Mouse (Mus musculus) midbrain, embryonic 13.5 days (tissue): ENCODE measurements around the gene Obscn. TPM values are rescaled to one million over a fixed set of nuclear protein-coding genes. Genes with fewer than 3 reads are reported as not detected.

ENCODE experiments used
- ATAC-seq: fragments of 200-750 bp; cut with Nextera tagmentation; 2 replicates; pipeline ENCODE4 v1.8.0; 2017; ENCODE audit warnings: mild to moderate bottlenecking, moderate TSS enrichment, moderate library complexity
- H3K27ac ChIP-seq: fragments of 300-500 bp; sonication (generic); 2 replicates; pipeline ENCODE4 v1.5.1; 2015; ENCODE audit warnings: inconsistent platforms, mild to moderate bottlenecking, moderate library complexity
- H3K27me3 ChIP-seq: fragments of 300-500 bp; sonication (generic); 2 replicates; pipeline ENCODE4 v1.6.1; 2015; ENCODE audit warnings: mild to moderate bottlenecking, inconsistent platforms
- H3K36me3 ChIP-seq: fragments of 300-500 bp; sonication (generic); 2 replicates; pipeline ENCODE4 v1.6.1; 2015; ENCODE audit warnings: mild to moderate bottlenecking, inconsistent platforms
- H3K4me1 ChIP-seq: fragments of 300-500 bp; sonication (generic); replicated peaks from 2 replicates; pipeline ENCODE4 v1.6.1; 2015; ENCODE audit warnings: inconsistent platforms
- H3K4me2 ChIP-seq: fragments of 300-500 bp; sonication (generic); replicated peaks from 2 replicates; pipeline ENCODE4 v1.6.1; 2015; ENCODE audit warnings: moderate library complexity, mild to moderate bottlenecking, inconsistent platforms
- H3K4me3 ChIP-seq: fragments of 300-500 bp; sonication (generic); replicated peaks from 2 replicates; pipeline ENCODE4 v1.5.1; 2015; ENCODE audit warnings: mild to moderate bottlenecking, inconsistent platforms
- H3K9ac ChIP-seq: fragments of 300-500 bp; sonication (generic); replicated peaks from 2 replicates; pipeline ENCODE4 v1.6.1; 2015; ENCODE audit warnings: mild to moderate bottlenecking, inconsistent platforms
- H3K9me3 ChIP-seq: fragments of 300-500 bp; sonication (generic); 2 replicates; pipeline ENCODE4 v1.6.1; 2016; ENCODE audit warnings: mild to moderate bottlenecking, inconsistent platforms
- WGBS: fragments of 180-500 bp; shearing (Covaris S2); methylation state at CpG from one replicate; pipeline ENCODE4 v1.1.7; 2015; 5-methylcytosine and 5-hydroxymethylcytosine counted together
- polyA plus RNA-seq: library from polyadenylated mRNA; unstranded; fragments of >200 nt; fragmentation: Nextera tagmentation; extraction: Ambion mirVana; gene quantifications from 2 replicates; pipeline ENCODE4 v1.2.1, GENCODE M21; 2015

Obscn gene
- polyA plus RNA-seq, 1 experiment from 2014 or later: 0.08 TPM

DNA sequence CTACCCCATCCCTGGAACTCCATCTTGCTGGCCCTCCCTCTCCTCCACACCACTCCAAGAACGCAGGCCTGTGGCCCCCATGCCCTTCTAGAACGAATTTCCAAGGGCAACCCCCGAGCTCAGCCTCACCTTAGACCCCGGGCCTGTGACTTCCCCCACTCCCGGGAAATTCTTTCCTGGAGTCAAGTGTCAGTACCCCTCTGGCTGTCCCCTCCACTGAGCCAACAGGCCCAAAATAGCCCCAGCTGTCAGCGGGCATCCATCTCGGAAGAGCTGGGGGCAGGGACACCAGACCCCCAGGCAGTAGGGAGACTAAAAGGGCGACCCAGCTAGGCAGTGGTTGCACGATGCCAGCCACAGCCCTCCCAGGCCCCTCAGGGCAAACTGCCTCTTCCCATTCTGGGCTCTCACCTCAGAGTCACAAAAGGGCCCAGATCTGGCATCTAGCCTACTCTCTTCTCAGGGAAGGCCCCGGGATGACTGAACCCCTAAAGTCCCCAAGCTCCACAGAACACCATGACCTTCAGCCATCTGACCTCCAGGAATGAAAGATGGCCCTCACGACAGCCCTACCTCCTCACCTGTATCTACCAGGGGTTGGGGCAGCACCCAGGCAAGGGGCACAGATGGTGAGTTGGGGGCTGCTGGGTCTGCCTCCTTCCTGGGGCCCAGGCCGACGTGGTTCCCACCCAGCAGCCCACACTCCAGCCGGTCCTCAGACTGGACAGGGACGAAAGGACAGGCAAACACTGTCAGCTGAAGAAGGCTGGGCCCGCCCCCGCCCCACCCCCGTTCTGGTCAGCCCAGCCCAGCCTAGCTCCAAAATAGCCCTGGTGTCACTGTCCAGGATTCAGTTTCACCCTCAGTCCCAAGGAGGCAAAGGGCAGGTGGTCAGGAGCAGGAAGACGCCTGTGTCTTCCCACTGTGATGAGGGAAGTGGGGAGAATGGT lies 2.6 kb upstream of the Obscn start:
- Histone ChIP-seq H3K27ac (no peak overlapping the region), H3K4me1 (peaks cover 8% of the 10 kb centered on the region), H3K27me3 (peaks cover 44% of the 10 kb centered on the region), H3K36me3 (no peaks in the 10 kb centered on the region), H3K9ac (no peak overlapping the region), H3K4me3 (no peak overlapping the region), H3K4me2 (no peak overlapping the region), H3K9me3 (no peaks in the 10 kb centered on the region)
- ATAC-seq: no peak
- 70% methylated on average over 19 of the region's 19 CpGs for WGBS

DNA sequence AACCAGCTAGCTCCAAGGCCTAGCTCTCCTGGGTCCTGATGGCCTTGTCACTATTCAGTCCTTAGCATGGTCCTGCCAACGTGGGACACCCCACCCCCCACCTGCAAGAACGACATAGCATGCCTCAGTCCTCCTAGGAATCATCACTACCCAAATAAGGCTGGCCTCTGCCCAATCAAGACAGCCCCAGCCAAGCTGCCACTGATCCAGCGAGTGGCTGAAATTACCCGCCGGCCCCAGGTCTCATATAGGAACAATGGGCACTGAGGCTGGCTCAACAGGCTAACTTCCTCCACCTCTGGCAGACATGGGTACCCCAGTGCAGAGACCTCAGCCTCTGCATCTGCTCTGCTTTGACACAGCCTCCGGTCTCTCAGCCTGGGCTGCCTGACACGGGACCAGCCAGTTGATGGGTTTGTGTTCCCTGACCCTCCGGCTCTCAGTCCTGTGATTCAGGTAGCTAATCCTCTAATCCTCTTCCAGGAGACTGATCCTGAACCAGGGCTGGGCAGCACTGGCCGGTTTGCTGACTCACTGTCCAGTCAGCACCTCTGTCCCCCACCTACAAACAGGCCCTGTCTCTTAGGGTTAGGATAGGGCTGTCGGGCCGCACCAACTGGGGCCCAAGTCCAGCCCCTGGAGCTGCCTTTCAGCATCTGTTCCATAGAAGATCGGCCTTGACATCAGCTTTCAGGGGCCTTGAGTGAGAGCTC lies 948 bp upstream of the Obscn start:
- Histone ChIP-seq H3K4me2 (no peak overlapping the region), H3K36me3 (no peaks in the 10 kb centered on the region), H3K9me3 (no peaks in the 10 kb centered on the region), H3K4me3 (no peak overlapping the region), H3K27ac (no peak overlapping the region), H3K4me1 (peaks cover 8% of the 10 kb centered on the region), H3K27me3 (peaks cover 59% of the 10 kb centered on the region), H3K9ac (no peak overlapping the region)
- whole genome bisulfite sequencing: 50% methylated on average over 12 of the region's 12 CpGs
- ATAC-seq: no peak

DNA sequence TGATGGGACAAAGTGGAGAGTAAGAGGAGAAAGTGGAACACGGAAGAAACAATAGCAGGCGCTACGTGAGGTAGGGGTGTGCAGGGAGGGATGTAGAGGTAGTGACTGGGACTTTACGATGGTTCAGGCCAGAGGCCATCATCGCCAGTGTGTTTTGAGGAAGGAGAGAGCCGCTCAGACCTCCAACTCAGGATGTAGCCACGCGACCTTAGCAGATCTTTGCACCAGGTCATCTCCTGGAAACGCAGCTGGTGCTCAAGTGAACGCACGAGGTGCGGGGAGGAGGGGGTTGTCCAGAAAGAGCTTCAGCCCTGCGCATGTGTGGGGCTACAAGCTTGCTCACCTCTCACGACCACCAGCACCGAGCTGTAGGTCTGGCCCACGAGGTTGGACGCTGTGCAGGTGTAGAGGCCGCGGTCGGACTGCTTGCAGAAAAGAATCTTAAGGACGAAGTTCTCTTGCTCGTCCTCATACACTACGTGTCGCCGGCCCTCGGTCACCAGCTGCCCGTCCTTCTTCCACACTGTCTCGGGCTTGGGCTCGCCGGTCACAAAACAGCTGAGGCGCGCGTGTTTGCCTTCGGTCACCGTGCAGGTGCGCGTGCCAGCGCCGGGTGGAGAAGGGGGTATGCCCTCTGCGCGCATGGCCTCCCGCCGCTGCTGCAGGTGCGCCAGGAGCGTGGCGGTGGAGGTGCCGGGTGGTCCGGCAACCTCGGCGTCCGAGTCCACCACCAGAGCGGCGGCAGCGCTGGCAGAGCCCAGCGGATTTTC lies 966 bp downstream of the Obscn start:
- Histone ChIP-seq H3K27me3 (peaks cover 64% of the 10 kb centered on the region), H3K9ac (no peak overlapping the region), H3K9me3 (no peaks in the 10 kb centered on the region), H3K36me3 (no peaks in the 10 kb centered on the region), H3K27ac (no peak overlapping the region), H3K4me1 (peaks cover 8% of the 10 kb centered on the region), H3K4me3 (peak overlapping the region; percentile 32), H3K4me2 (peak overlapping the region; percentile 49)
- 9% methylated on average over 55 of the region's 55 CpGs for whole genome bisulfite sequencing
- ATAC-seq: no peak

DNA sequence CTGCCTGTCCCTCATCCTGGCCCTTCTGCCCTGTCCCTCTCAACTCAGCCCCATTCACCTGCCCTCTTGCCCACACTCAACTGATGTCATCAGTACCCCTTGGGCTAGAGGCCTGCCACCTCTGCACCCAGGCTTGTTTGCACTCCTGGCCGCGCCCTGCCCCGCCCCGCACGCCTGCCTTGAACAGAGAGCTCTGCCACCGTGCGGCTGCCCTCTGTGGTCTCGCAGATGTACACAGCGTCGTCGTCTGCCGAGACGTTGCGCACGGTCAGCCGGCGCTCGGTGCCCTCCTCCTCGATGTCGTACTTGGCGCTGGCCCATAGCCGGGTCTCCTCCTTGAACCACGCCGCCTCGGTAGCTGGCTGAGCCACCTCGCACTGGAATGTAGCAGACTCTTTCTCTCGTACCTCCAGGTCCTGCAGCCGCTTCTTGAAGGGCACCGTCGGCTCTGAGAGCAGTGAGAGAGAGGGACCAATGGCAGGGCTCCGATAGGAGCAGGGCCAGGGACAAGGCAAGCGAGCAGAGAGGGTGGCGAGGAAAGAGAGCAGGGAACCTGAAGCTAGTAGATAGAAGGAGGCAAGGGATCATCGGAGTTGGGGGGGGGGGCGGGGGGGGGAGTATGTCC lies 1.7 kb downstream of the Obscn start:
- H3K4me2 ChIP-seq: peak overlapping the region; percentile 19
- no peaks in the 10 kb centered on the region for H3K9me3 ChIP-seq
- peak; percentile 34; the same call in 1 of the 2 replicates for ATAC-seq
- H3K36me3 ChIP-seq: no peaks in the 10 kb centered on the region
- H3K27me3 ChIP-seq: peaks cover 64% of the 10 kb centered on the region
- WGBS: 6% methylated on average over 35 of the region's 35 CpGs
- peaks cover 8% of the 10 kb centered on the region for H3K4me1 ChIP-seq
- H3K4me3 ChIP-seq: 0 out of 2 replicates have a peak overlapping the region, but pooled peaks have one; percentile 1
- H3K9ac ChIP-seq: no peak overlapping the region
- H3K27ac ChIP-seq: no peak overlapping the region

DNA sequence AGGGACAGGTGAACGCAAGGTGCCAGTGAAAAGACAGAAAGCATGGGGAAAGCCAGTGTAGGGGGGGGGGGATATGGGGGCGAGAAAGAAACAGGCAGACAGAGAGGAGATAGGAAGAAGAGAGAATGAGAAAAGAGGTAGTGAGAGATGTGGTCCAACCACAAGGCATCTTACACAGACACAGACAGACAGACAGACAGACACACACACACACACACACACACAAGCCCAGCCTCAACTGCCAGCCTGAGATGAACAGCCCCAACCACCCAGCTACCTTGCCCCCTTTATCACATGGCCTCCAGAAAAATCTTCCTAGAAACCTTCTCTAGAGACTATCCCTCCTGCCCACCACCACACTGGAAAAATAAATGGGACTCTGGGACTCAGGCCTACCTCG lies 4.1 kb downstream of the Obscn start:
- no peaks in the 10 kb centered on the region for H3K9me3 ChIP-seq
- no peak overlapping the region for H3K4me3 ChIP-seq
- 86% methylated on average over 2 of the region's 3 CpGs for WGBS
- H3K9ac ChIP-seq: no peak overlapping the region
- H3K4me1 ChIP-seq: peaks cover 8% of the 10 kb centered on the region
- ATAC-seq: no peak
- H3K4me2 ChIP-seq: no peak overlapping the region
- peaks cover 53% of the 10 kb centered on the region for H3K27me3 ChIP-seq
- no peak overlapping the region for H3K27ac ChIP-seq
- H3K36me3 ChIP-seq: no peaks in the 10 kb centered on the region

DNA sequence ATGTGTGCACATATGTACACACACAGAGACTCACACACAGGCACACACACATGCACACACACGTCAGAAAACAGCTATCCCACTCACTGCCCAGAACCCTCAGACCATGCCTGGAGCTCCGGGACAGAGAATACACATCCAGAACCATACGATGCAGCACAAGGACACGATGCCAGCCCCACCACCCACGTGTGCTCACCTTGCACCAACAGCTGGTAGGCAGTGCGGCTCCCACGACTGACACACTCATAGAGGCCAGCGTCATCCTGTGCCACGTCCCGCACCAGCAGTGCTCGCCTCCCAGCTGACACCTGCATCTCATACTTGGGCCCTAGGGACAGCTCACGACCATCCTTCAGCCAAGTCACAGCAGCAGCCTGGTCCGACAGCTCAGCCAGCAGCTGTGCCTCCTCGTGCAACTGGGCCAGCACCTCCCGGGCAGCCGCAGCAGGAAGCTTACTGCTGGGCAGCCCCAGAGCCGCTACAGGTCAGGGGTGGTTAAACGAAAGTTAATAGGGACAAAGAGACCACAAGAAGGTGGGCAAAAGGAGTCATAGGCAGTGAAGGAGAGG lies 4.8 kb downstream of the Obscn start:
- Histone ChIP-seq H3K9ac (no peak overlapping the region), H3K4me1 (peaks cover 8% of the 10 kb centered on the region), H3K4me3 (no peak overlapping the region), H3K36me3 (no peaks in the 10 kb centered on the region), H3K4me2 (no peak overlapping the region), H3K9me3 (no peaks in the 10 kb centered on the region), H3K27ac (no peak overlapping the region), H3K27me3 (peaks cover 47% of the 10 kb centered on the region)
- no peak for ATAC-seq
- WGBS: 68% methylated on average over 18 of the region's 18 CpGs

DNA sequence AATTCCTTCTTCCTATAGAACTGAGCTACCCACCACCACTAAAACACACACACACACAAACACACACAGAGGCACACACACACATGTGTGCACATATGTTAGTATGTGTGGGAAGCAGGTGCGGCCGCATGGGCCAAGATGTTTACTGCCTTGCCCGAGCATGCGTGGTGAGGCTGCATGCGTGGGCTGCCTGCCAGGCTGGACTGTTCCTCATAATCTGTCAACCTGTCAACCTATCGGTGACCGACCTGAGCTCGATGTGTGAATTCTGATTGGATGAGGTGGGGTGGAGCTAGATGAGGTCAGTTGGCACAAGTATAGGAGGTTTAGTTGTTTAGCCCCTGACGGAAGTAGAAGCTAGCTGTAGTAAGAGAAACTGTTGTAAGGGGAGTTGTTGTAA lies 5.4 kb downstream of the Obscn start:
- WGBS: 92% methylated on average over 9 of the region's 9 CpGs
- Histone ChIP-seq H3K4me2 (no peak overlapping the region), H3K4me3 (no peak overlapping the region), H3K27ac (no peak overlapping the region), H3K27me3 (peaks cover 40% of the 10 kb centered on the region), H3K4me1 (peaks cover 5% of the 10 kb centered on the region), H3K9ac (no peak overlapping the region), H3K9me3 (no peaks in the 10 kb centered on the region), H3K36me3 (no peaks in the 10 kb centered on the region)
- ATAC-seq: no peak

DNA sequence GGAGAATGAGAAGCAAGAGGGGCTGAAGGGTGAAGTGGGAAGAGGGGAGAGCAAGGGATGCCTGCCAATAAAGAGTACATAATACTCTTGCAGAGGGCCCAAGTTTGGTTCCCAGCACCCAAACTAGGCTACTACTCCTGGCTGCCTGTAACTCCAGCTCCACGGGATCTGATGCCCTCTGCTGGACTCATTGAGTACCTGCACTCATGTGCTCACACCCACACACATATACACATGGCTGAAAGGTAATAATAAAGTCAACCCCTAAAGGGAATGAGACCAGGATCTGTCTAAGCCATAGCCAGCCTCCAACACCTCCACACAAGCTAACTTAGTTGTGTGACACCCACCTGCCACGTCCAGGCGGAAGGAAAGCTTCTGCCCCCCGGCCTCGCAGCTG lies 30.3 kb downstream of the Obscn start:
- H3K9me3 ChIP-seq: no peaks in the 10 kb centered on the region; the same call in 1 of the 2 replicates
- no peak overlapping the region for H3K4me3 ChIP-seq
- H3K27me3 ChIP-seq: no peaks in the 10 kb centered on the region
- no peak for ATAC-seq
- no peaks in the 10 kb centered on the region for H3K4me1 ChIP-seq
- H3K36me3 ChIP-seq: no peaks in the 10 kb centered on the region
- no peak overlapping the region for H3K4me2 ChIP-seq
- no peak overlapping the region for H3K27ac ChIP-seq
- no peak overlapping the region for H3K9ac ChIP-seq
- WGBS: 94% methylated on average over 5 of the region's 5 CpGs

DNA sequence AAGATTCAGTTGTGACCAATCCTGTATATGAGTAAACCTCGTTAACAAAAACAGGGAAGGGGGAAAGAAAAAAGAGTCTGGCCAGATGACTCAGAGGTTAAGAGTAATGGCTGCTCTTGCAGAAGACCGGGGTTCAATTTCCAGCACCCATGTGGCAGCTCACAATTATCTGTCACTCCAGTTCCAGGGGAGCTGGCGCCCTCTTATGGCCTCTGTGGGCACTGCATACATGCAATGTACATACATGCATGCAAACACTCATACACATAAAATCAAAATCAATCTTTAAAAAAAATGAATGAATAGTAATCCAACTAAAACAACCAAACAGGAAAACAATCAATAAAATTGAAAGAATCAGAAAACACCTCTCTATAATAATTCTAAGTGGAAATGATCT lies 33.9 kb downstream of the Obscn start:
- H3K27ac ChIP-seq: no peak overlapping the region
- no peak overlapping the region for H3K4me2 ChIP-seq
- no peak overlapping the region for H3K9ac ChIP-seq
- no peaks in the 10 kb centered on the region for H3K27me3 ChIP-seq
- no peak overlapping the region for H3K4me3 ChIP-seq
- no peaks in the 10 kb centered on the region for H3K4me1 ChIP-seq
- no peaks in the 10 kb centered on the region; the same call in 1 of the 2 replicates for H3K9me3 ChIP-seq
- no peak for ATAC-seq
- WGBS: 69% methylated on average over 3 of the region's 3 CpGs
- no peaks in the 10 kb centered on the region for H3K36me3 ChIP-seq

DNA sequence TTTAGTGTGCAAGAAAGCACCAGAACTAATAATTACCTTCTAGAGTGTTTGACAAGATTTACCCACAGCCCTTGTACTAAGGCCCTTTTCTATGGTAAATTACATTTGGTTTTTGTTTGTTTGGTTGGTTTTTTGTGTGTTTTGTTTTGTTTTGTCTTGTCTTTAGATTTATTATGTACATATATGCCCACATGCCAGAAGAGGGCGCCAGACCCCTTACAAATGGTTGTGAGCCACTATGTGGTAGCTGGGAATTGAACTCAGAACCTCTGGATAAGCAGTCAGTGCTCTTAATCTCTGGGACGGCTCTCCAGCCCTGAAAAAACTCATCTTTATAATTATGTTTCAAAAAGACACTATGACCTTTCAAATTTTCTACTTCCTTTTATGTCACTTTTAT lies 37.9 kb downstream of the Obscn start:
- ATAC-seq: no peak
- H3K4me1 ChIP-seq: no peaks in the 10 kb centered on the region
- no peak overlapping the region for H3K9ac ChIP-seq
- H3K4me3 ChIP-seq: no peak overlapping the region
- no peaks in the 10 kb centered on the region for H3K9me3 ChIP-seq
- WGBS: 20% methylated on average over 2 of the region's 2 CpGs
- H3K36me3 ChIP-seq: no peaks in the 10 kb centered on the region
- no peak overlapping the region for H3K4me2 ChIP-seq
- no peak overlapping the region for H3K27ac ChIP-seq
- H3K27me3 ChIP-seq: no peaks in the 10 kb centered on the region

DNA sequence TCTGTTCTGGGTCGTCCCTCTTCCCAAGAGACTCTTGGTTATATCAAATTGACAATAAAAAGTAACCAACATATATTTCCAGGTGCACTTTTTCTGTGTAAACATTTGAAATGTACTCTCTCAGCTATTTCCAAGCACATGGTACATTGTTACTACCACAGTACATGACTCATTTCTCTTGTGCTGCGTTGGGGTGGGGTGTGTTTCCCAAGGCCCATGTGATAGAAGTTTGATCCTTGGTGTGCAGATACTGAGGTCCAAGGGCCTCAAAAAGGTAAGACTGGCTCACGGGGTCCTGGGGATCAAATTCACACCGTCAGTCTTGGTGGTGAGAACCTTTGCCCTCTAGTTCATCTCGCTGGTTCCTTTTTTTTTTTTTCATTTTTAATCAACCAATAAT lies 38.4 kb downstream of the Obscn start:
- no peak for ATAC-seq
- no peak overlapping the region for H3K9ac ChIP-seq
- no peak overlapping the region for H3K4me2 ChIP-seq
- H3K27me3 ChIP-seq: no peaks in the 10 kb centered on the region
- no peak overlapping the region for H3K4me3 ChIP-seq
- H3K27ac ChIP-seq: no peak overlapping the region
- no peaks in the 10 kb centered on the region for H3K36me3 ChIP-seq
- H3K4me1 ChIP-seq: no peaks in the 10 kb centered on the region
- 77% methylated on average over 5 of the region's 5 CpGs for WGBS
- H3K9me3 ChIP-seq: no peaks in the 10 kb centered on the region
